Mouse (Mus musculus): ENCODE measurements around the gene Hpcal4.

Hpcal4 gene

GRCm38 (mm10) chr4:123182328-123183238, at the start of gene Hpcal4:
TSS of gene Hpcal4 (plus strand) at chr4:123183227.
- POLR2A ChIA-PET = interaction anchor here in 3 of 4 experiments (0.6 to 2.4 kb wide), 13 partner anchors 10 to 155 kb away, joined by 3 to 16 read pairs (median 3); partner anchors contain the start of gene Ppie (in 3 of the 3)
- CTCF ChIA-PET = interaction anchor here in 2 of 4 experiments (0.7 to 2.1 kb wide), 2 partner anchors 11 to 21 kb away, joined by 4 to 9 read pairs; no protein-coding TSS in a partner anchor

- POLR2A ChIA-PET = interaction anchor here in 3 of 4 experiments (0.6 to 1.2 kb wide), 5 partner anchors 11 to 252 kb away, joined by 3 to 9 read pairs (median 5); partner anchors contain the start of gene Cap1 (in 1 of the 3)
- CTCF ChIA-PET = interaction anchor here in 3 of 4 experiments (0.6 to 0.7 kb wide), 4 partner anchors 32 to 1985 kb away, joined by 3 to 5 read pairs (median 3); no protein-coding TSS in a partner anchor
Measured at GRCm38 (mm10) chr4:123137551-123137950, 45.5 kb upstream of the Hpcal4 start.

- POLR2A ChIA-PET = interaction anchor here (0.6 to 2.4 kb wide), 84 partner anchors 8 to 1741 kb away, joined by 3 to 21 read pairs (median 3); partner anchors contain the start of genes Mycl (in 3 of the 4), Cap1 (in 2 of the 4), Hpcal4 (in 2 of the 4) and Trit1 (in 2 of the 4)
- CTCF ChIA-PET = interaction anchor here in 3 of 4 experiments (0.6 to 1.2 kb wide), 8 partner anchors 32 to 1958 kb away, joined by 3 to 7 read pairs (median 4); no protein-coding TSS in a partner anchor
Measured at GRCm38 (mm10) chr4:123139513-123140154, 43.4 kb upstream of the Hpcal4 start, which contains the start of gene Ppie. TSS of gene Ppie (minus strand) at chr4:123139951.

DNA sequence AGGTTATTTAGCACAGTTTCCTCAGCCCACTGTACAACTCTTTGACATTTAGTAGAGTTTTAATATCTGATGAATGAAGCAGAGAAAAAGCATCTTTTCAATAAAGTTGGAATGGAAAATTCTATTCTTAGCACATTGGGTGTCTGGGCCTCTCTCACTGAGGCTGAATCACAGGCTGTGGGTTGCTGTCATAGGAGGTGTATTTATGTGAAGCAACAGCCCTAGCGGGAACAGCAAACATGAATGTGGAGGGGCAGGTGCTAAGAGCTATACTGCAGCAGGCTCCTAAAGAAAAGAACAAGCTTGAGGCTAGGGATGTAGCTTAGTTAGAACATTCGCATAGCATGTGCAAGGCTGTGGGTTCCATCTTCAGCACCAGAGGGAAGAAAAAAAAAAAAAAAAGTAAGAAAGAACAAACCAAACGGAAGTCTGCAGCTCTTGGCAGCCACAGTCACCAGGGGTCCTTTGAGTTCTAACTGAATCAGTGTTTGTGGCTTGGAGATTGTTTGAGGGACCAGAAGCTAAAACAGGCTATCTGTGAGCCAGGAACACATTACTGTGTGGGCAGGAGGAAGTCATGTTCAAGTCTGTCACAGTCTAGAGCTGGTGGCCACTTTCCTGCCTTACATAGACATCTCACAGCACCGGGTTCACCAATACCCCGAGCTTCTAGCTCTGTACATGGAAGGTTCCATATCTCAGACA, 35.4 kb upstream of the Hpcal4 start:
- POLR2A ChIA-PET = interaction anchor here in 2 of 4 experiments (0.7 to 1.6 kb wide), 5 partner anchors 8 to 193 kb away, joined by 3 to 6 read pairs (median 4); partner anchors contain the start of gene Ppie (in 1 of the 2)
- CTCF ChIA-PET = interaction anchor here in 3 of 4 experiments (0.6 to 1.6 kb wide), 7 partner anchors 37 to 1081 kb away, joined by 3 to 5 read pairs (median 3); partner anchors contain the start of gene Nt5c1a (in 1 of the 3)

DNA sequence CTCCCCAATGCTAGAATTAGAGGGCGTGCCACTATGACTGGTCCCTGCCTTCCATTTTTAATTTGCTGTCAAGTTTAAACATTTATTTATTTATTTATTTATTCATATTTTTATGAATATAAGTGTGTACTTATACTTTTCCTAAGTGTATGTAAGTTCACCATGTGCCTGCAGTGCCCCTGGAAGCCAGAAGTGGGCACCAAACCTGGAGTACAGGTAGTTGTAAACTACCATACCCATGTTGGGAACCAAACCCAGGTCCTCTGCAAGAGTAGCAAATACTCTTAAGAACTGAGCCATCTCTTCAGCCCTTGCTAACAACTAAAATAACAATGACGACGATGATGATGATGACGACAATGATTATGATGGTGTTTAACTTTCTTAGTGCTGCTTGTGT, 31.0 kb upstream of the Hpcal4 start:
- ChIA-PET POLR2A (interaction anchor here in 1 of 4 experiments (0.7 kb wide), 1 partner anchor 12 kb away, joined by 5 read pairs; the partner anchor contains the start of gene Ppie), CTCF (no interaction called here)

- CTCF ChIA-PET = no interaction called here
- POLR2A ChIA-PET = interaction anchor here in 2 of 4 experiments (1.2 kb wide), 2 partner anchors 8 to 13 kb away, joined by 4 to 5 read pairs; partner anchors contain the start of gene Ppie (in 1 of the 2)
Measured at GRCm38 (mm10) chr4:123152976-123153375, 30.1 kb upstream of the Hpcal4 start.

DNA sequence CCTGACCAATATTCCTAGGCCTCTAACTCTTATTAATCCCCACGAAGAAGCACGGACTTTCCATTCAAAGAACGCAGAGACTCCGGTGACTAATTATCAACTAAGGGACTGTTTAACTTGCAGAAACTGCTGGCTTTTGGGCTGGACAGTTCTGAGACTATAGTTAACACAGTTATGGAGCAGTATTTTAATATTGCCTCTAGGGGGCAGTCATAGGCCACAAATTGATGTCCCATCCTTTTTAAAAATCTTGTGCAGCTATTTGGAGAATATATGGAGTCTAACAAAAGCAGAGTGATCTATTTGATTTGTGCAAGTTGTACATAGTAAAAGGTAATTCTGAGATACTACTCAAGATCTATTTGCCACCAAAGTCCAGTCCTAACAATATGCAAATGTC, 28.0 kb upstream of the Hpcal4 start:
- ChIA-PET POLR2A (interaction anchor here in 1 of 4 experiments (0.7 to 1.5 kb wide), 3 partner anchors 15 to 788 kb away, joined by 3 to 4 read pairs (median 3); partner anchors contain the start of gene Ppie), CTCF (interaction anchor here (0.6 to 2.5 kb wide), 25 partner anchors 17 to 787 kb away, joined by 3 to 16 read pairs (median 5); partner anchors contain the start of gene Nt5c1a (in 1 of the 4))

- CTCF ChIA-PET = interaction anchor here (0.6 to 2.5 kb wide), 23 partner anchors 16 to 374 kb away, joined by 3 to 16 read pairs (median 5); partner anchors contain the start of gene Nt5c1a (in 1 of the 4)
Measured at GRCm38 (mm10) chr4:123155427-123155826, 27.6 kb upstream of the Hpcal4 start.

DNA sequence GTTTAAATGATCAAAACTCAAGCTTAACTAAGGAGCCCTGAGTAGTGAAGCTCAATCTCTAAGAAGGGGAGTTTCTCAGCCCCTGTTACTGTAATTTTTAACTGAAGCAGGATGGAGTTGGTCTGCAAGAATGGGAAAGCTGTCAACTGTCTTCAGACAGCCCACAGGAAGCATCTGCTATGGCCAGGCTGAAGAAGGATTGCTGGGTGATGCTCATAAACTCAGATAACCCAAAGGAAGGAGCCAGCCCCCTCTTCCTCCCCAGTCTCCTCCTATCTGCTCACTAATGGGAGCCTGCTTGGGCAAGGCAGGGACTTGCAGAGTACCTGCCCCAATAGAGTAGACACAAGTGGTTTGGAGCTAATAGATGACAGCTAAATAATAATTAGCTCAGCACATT, 27.2 kb upstream of the Hpcal4 start:
- ChIA-PET POLR2A (interaction anchor here in 2 of 4 experiments (0.7 to 1.5 kb wide), 7 partner anchors 9 to 788 kb away, joined by 3 to 4 read pairs (median 3); partner anchors contain the start of gene Ppie (in 2 of the 2)), CTCF (interaction anchor here (0.5 to 2.5 kb wide), 21 partner anchors 16 to 1811 kb away, joined by 3 to 16 read pairs (median 4); partner anchors contain the start of gene Nt5c1a (in 1 of the 4))

More at GRCm38 (mm10) chr4:123155427-123155826, 27.6 kb upstream of the Hpcal4 start:
- POLR2A ChIA-PET = interaction anchor here in 2 of 4 experiments (0.7 to 1.5 kb wide), 7 partner anchors 10 to 788 kb away, joined by 3 to 4 read pairs (median 3); partner anchors contain the start of gene Ppie (in 2 of the 2)

- POLR2A ChIA-PET = interaction anchor here (0.6 to 6.7 kb wide), 19 partner anchors 8 to 523 kb away, joined by 3 to 41 read pairs (median 4); partner anchors contain the start of genes Ppie (in 2 of the 4), Nt5c1a (in 1 of the 4) and Pabpc4 (in 1 of the 4)
- CTCF ChIA-PET = interaction anchor here in 3 of 4 experiments (0.6 to 3.3 kb wide), 8 partner anchors 10 to 205 kb away, joined by 3 to 19 read pairs (median 3); no protein-coding TSS in a partner anchor
Measured at GRCm38 (mm10) chr4:123160571-123160970, 22.5 kb upstream of the Hpcal4 start.

DNA sequence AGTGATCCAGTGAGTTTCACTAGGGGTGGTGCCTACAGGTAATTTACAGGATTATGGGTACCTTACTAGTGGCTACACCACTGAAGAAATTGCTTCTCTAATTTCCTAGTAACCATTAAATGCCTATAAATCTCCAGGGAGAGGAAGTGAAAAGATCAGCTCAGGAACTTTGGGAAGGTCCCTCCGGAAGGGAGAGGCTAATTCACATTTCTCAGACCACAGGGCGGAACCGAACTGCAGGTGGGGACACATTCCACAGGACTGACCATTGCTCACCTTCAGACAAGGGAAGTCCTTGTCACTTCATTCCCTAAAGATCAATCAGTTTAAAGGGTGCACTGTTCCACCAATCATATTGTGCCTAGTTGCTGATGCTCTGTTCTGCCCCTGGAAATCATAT, 21.8 kb upstream of the Hpcal4 start:
- ChIA-PET CTCF (interaction anchor here in 3 of 4 experiments (0.6 to 3.3 kb wide), 8 partner anchors 11 to 206 kb away, joined by 3 to 19 read pairs (median 3); no protein-coding TSS in a partner anchor), POLR2A (interaction anchor here (0.7 to 6.7 kb wide), 12 partner anchors 10 to 128 kb away, joined by 3 to 41 read pairs (median 4); partner anchors contain the start of genes Ppie (in 2 of the 4) and Nt5c1a (in 1 of the 4))

DNA sequence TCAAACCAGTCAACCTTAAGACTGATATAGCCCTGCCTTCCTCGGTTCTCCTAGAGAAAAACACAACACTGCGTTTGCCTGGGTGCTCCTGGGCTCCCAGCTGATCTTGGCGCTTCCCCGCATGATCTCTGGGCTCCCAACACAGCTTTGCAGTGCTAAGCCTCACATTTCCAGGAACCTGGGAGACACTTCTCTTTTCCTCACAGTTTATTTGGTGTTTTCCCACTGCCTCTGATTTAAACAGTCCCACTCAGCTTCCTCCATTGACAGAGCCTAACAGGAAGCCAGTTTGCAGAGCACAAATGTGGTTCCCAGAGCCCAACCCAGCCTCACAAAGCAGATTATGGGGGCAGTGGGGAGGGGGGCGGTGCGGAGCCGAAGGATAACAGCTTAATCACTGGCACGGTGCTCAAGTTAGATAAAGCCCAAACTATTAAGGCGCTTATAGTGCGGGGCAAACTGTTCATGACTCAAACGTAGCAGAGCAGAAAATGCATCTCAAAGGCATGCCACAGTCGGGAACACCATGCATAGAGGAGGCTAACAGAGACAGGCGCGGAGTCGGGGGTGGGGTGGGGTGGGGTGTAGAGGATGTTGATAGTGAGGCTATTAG, 20.6 kb upstream of the Hpcal4 start:
- CTCF ChIA-PET = interaction anchor here in 3 of 4 experiments (0.6 to 3.3 kb wide), 6 partner anchors 9 to 949 kb away, joined by 3 to 19 read pairs (median 6); no protein-coding TSS in a partner anchor
- POLR2A ChIA-PET = interaction anchor here in 2 of 4 experiments (0.6 to 6.7 kb wide), 11 partner anchors 9 to 1688 kb away, joined by 3 to 41 read pairs (median 3); partner anchors contain the start of genes Cap1 (in 1 of the 2), Ppie (in 1 of the 2) and Yrdc (in 1 of the 2)

- ChIA-PET POLR2A (interaction anchor here in 1 of 4 experiments (0.9 to 1.4 kb wide), 4 partner anchors 8 to 24 kb away, joined by 3 to 4 read pairs (median 3); partner anchors contain the start of gene Ppie), CTCF (no interaction called here)
Measured at GRCm38 (mm10) chr4:123164157-123164556, 18.9 kb upstream of the Hpcal4 start.

- ChIA-PET POLR2A (interaction anchor here (0.6 to 4.5 kb wide), 22 partner anchors 10 to 587 kb away, joined by 3 to 41 read pairs (median 3); partner anchors contain the start of genes Ppie (in 3 of the 4), Bmp8b (in 1 of the 4) and Mycl (in 1 of the 4)), CTCF (interaction anchor here (0.6 to 2.2 kb wide), 21 partner anchors 9 to 363 kb away, joined by 3 to 19 read pairs (median 3); partner anchors contain the start of genes Bmp8b (in 1 of the 4) and Ppie (in 1 of the 4))
Measured at GRCm38 (mm10) chr4:123171811-123172210, 11.2 kb upstream of the Hpcal4 start.

DNA sequence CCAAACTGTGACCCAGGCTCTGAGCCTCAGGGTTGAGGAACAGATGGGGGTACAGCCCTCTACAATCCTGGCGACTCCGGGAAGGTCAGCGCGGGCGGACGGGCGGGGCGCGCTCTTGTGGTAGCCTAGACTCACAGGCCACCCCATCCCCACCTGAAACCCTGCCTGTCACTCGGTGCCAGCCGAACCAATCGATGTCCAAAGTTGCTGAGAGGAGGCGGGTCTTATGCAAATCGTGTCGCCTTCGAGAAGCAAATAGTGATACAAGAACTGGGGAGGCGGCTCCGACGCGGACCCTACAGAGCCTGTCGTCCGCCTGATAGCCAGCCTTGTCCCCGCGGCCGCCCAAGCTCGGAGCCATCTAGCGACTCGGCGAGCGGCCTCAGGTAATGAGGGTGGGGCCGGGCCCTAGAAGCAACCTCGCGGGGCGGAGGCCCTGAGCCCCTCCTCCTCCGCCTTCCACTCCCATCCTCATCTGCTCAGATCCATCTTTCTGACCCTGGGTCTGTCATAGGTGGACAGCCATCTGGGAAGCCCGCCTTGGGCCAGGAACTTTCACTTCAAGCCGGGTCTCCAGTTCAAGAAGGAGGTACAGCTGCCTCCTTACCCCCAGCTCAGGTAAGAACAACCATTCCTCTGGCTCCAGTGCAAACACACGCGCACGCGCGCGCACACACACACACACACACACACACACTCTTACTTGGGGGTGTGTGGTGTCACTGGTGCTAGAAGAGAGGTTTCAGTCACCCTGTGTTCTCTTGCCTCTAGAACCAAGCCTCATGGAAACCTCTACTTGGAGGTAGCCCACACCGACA, 421 bp downstream of the Hpcal4 start:
- ChIA-PET CTCF (interaction anchor here in 1 of 4 experiments (0.6 kb wide), 1 partner anchor 188 kb away, joined by 3 read pairs; the partner anchor contains the start of gene Mycl), POLR2A (interaction anchor here in 2 of 4 experiments (0.6 to 1.4 kb wide), 6 partner anchors 13 to 188 kb away, joined by 3 to 6 read pairs (median 4); partner anchors contain the start of genes Ppie (in 2 of the 2) and Mycl (in 1 of the 2))

All from embryonic stem cell, embryonic (primary cell).